Mouse (Mus musculus): ENCODE measurements at regions not wholly inside any gene's neighbourhood (a gene's known extent, or its start where the extent isn't known, plus 50 kb on each side); places are given as distances from the start of the nearest gene placed in this dataset.
A peak's percentile ranks its signal among the peaks of the same experiment; 100 is the strongest.

GRCm38 (mm10) chr12:106585626-106586025 is 575.6 kb downstream of the Vrk1 start:
- 87% methylated on average over 5 of the region's 5 CpGs for WGBS
- Histone ChIP-seq H3K4me1 (ENCODE audit: insufficient read depth, low read length) (no peaks in the 10 kb centered on the region), H3K27ac (no peak overlapping the region), H3K4me3 (ENCODE audit: low read length) (no peak overlapping the region), H3K9me3 (ENCODE audit: low read length) (no peaks in the 10 kb centered on the region), H3K9ac (replicated peaks; ENCODE audit: low read length) (no peak overlapping the region), H3K27me3 (ENCODE audit: insufficient read depth, low read length) (no peaks in the 10 kb centered on the region), H3K4me2 (ENCODE audit: low read depth, low read length) (no peak overlapping the region), H3K36me3 (ENCODE audit: insufficient read depth, low read length) (no peaks in the 10 kb centered on the region)
- DNase-seq (ENCODE audit: low spot score) (no peak), ATAC-seq (no peak)
- no peak for TF ChIP-seq CTCF (IDR thresholded peaks at IDR 0.05; ENCODE audit: low read depth)

- Histone ChIP-seq H3K27me3 (ENCODE audit: insufficient read depth, low read length) (no peaks in the 10 kb centered on the region), H3K4me3 (ENCODE audit: low read length) (no peak overlapping the region), H3K4me1 (ENCODE audit: insufficient read depth, low read length) (no peaks in the 10 kb centered on the region), H3K27ac (no peak overlapping the region), H3K36me3 (ENCODE audit: insufficient read depth, low read length) (no peaks in the 10 kb centered on the region), H3K9me3 (ENCODE audit: low read length) (no peaks in the 10 kb centered on the region), H3K9ac (replicated peaks; ENCODE audit: low read length) (no peak overlapping the region), H3K4me2 (ENCODE audit: low read depth, low read length) (no peak overlapping the region)
- DNase-seq (ENCODE audit: low spot score), result no peak
- ATAC-seq, result no peak
- 81% methylated on average over 9 of the region's 9 CpGs for WGBS
- no peak for TF ChIP-seq CTCF (IDR thresholded peaks at IDR 0.05; ENCODE audit: low read depth)
These were observed 582.7 kb downstream of the Vrk1 start for GRCm38 (mm10) chr12:106592686-106593085.

GRCm38 (mm10) chr12:106597636-106598035 is 587.6 kb downstream of the Vrk1 start:
- no peak overlapping the region for H3K27ac ChIP-seq
- H3K4me2 ChIP-seq (ENCODE audit: low read depth, low read length), result no peak overlapping the region
- no peak overlapping the region for H3K4me3 ChIP-seq (ENCODE audit: low read length)
- H3K9me3 ChIP-seq (ENCODE audit: low read length), result no peaks in the 10 kb centered on the region
- 35% methylated on average over 12 of the region's 12 CpGs for WGBS
- no peaks in the 10 kb centered on the region for H3K4me1 ChIP-seq (ENCODE audit: insufficient read depth, low read length)
- TF ChIP-seq CTCF (IDR thresholded peaks at IDR 0.05; ENCODE audit: low read depth), result no peak
- ATAC-seq (no peak), DNase-seq (ENCODE audit: low spot score) (peak; percentile 22)
- H3K36me3 ChIP-seq (ENCODE audit: insufficient read depth, low read length), result no peaks in the 10 kb centered on the region
- H3K27me3 ChIP-seq (ENCODE audit: insufficient read depth, low read length), result no peaks in the 10 kb centered on the region
- no peak overlapping the region for H3K9ac ChIP-seq (replicated peaks; ENCODE audit: low read length)

GRCm38 (mm10) chr12:106607240-106607639 is 597.2 kb downstream of the Vrk1 start:
- H3K36me3 ChIP-seq (ENCODE audit: insufficient read depth, low read length), result no peaks in the 10 kb centered on the region
- no peaks in the 10 kb centered on the region for H3K9me3 ChIP-seq (ENCODE audit: low read length)
- H3K4me2 ChIP-seq (ENCODE audit: low read depth, low read length), result no peak overlapping the region
- H3K27me3 ChIP-seq (ENCODE audit: insufficient read depth, low read length), result no peaks in the 10 kb centered on the region
- no peak overlapping the region for H3K27ac ChIP-seq
- no peak overlapping the region for H3K9ac ChIP-seq (replicated peaks; ENCODE audit: low read length)
- DNase-seq (ENCODE audit: low spot score), result no peak
- no peak for ATAC-seq
- no peaks in the 10 kb centered on the region for H3K4me1 ChIP-seq (ENCODE audit: insufficient read depth, low read length)
- H3K4me3 ChIP-seq (ENCODE audit: low read length), result no peak overlapping the region
- peak; percentile 44 for TF ChIP-seq CTCF (IDR thresholded peaks at IDR 0.05; ENCODE audit: low read depth)

- H3K27ac ChIP-seq, result no peak overlapping the region
- no peak for ATAC-seq
- H3K4me3 ChIP-seq (ENCODE audit: low read length), result no peak overlapping the region
- TF ChIP-seq CTCF (IDR thresholded peaks at IDR 0.05; ENCODE audit: low read depth), result no peak
- WGBS, result 44% methylated on average over 11 of the region's 11 CpGs
- no peak overlapping the region for H3K4me2 ChIP-seq (ENCODE audit: low read depth, low read length)
- H3K27me3 ChIP-seq (ENCODE audit: insufficient read depth, low read length), result no peaks in the 10 kb centered on the region
- no peak for DNase-seq (ENCODE audit: low spot score)
- no peaks in the 10 kb centered on the region for H3K9me3 ChIP-seq (ENCODE audit: low read length)
- no peaks in the 10 kb centered on the region for H3K4me1 ChIP-seq (ENCODE audit: insufficient read depth, low read length)
- H3K9ac ChIP-seq (replicated peaks; ENCODE audit: low read length), result no peak overlapping the region
- no peaks in the 10 kb centered on the region for H3K36me3 ChIP-seq (ENCODE audit: insufficient read depth, low read length)
These were observed 597.8 kb downstream of the Vrk1 start for GRCm38 (mm10) chr12:106607655-106608337.

- TF ChIP-seq CTCF (IDR thresholded peaks at IDR 0.05; ENCODE audit: low read depth), result no peak
- Histone ChIP-seq H3K4me1 (ENCODE audit: insufficient read depth, low read length) (no peaks in the 10 kb centered on the region), H3K36me3 (ENCODE audit: insufficient read depth, low read length) (no peaks in the 10 kb centered on the region), H3K27ac (no peak overlapping the region), H3K4me3 (ENCODE audit: low read length) (no peak overlapping the region), H3K9ac (replicated peaks; ENCODE audit: low read length) (no peak overlapping the region), H3K4me2 (ENCODE audit: low read depth, low read length) (no peak overlapping the region), H3K9me3 (ENCODE audit: low read length) (no peaks in the 10 kb centered on the region), H3K27me3 (ENCODE audit: insufficient read depth, low read length) (no peaks in the 10 kb centered on the region; the same call in 1 of the 2 replicates)
- WGBS, result 81% methylated on average over 6 of the region's 6 CpGs
- DNase-seq (ENCODE audit: low spot score), result no peak
- ATAC-seq, result no peak
These were observed 608.7 kb downstream of the Vrk1 start for GRCm38 (mm10) chr12:106618684-106619083.

GRCm38 (mm10) chr12:106626786-106627185 is 616.8 kb downstream of the Vrk1 start:
- ATAC-seq (no peak), DNase-seq (ENCODE audit: low spot score) (no peak)
- Histone ChIP-seq H3K27me3 (ENCODE audit: insufficient read depth, low read length) (no peaks in the 10 kb centered on the region), H3K27ac (no peak overlapping the region), H3K9me3 (ENCODE audit: low read length) (0 out of 2 replicates have a peak, but pooled peaks cover 3% of the 10 kb centered on the region), H3K9ac (replicated peaks; ENCODE audit: low read length) (no peak overlapping the region), H3K4me3 (ENCODE audit: low read length) (no peak overlapping the region), H3K4me1 (ENCODE audit: insufficient read depth, low read length) (no peaks in the 10 kb centered on the region), H3K36me3 (ENCODE audit: insufficient read depth, low read length) (no peaks in the 10 kb centered on the region), H3K4me2 (ENCODE audit: low read depth, low read length) (peak overlapping the region; percentile 26)
- WGBS, result 26% methylated on average over 15 of the region's 15 CpGs
- TF ChIP-seq CTCF (IDR thresholded peaks at IDR 0.05; ENCODE audit: low read depth), result no peak

Measured in hindbrain, postnatal 0 days (tissue).